Mouse (Mus musculus) layer of hippocampus, postnatal 25 days (tissue): ENCODE data around the gene Prickle4. TPM values are rescaled to one million over a fixed set of nuclear protein-coding genes. Genes with fewer than 3 reads are reported as not detected.
"Not testable (repeated sequence)": the region's sequence is repeated elsewhere in the genome, so short reads cannot be mapped to it uniquely, and the experiment has no call there.

Experiments used
- DNase-seq, 2 experiments: peaks; one replicate each; pipeline ENCODE4 v3.0.0; 2022; ENCODE audit warnings: mixed read lengths in 2 of 2, low spot score in 1 of 2; ENCODE audit errors: extremely low spot score in 1 of 2
- total RNA-seq, 2 experiments: library from RNA; stranded (reverse); gene quantifications; 2 replicates each; pipeline ENCODE4 v1.2.3; 2021

Gene Prickle4
- total RNA-seq, 2 experiments from 2014 or later: 1.5 to 5.3 TPM

DNA sequence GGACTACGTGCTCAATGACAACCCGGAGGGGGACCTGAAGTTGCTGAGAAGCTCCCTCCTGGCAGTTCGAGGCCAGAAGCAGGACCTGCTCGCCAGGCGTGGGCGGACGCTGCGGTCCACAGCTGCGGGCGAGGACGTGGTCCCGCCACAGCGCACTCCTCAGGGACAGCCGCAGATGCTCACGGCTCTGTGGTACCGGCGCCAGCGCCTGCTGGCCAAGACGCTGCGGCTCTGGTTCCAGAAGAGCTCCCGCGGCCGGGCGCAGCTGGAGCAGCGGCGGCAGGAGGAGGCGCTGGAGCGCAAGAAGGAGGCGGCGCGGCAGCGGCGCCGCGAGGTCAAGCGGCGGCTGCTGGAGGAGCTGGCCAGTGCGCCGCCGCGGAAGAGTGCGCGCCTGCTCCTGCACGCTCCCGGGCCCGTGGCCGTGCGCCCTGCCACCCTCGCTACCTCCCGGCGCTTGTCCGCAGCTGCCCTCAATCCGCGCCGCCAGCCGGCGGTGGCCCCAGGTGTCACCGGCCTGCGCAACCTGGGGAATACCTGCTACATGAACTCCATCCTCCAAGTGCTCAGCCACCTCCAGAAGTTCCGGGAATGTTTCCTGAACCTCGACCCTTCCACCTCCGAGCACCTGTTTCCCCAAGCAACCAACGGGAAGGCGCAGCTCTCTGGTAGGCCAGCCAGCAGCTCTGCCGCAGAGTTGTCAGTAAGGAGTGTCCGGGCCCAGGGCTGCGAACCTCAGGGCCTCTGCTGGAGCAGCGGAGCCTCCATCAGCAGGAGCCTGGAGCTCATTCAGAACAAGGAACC lies 22.0 kb downstream of the Prickle4 start:
- peak; percentile 22 to 28 for DNase-seq

DNA sequence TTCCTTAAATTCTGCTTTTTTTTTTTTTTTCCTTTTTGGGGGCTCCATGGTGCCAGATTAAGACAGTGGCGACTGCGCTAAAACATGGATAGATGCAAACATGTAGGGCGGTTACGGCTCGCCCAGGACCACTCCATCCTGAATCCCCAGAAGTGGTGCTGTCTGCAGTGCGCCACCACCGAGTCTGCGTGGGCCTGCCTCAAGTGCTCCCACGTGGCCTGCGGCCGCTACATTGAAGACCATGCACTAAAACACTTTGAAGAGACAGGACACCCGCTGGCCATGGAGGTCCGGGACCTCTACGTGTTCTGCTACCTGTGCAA lies 22.6 kb downstream of the Prickle4 start:
- no peak for DNase-seq

DNA sequence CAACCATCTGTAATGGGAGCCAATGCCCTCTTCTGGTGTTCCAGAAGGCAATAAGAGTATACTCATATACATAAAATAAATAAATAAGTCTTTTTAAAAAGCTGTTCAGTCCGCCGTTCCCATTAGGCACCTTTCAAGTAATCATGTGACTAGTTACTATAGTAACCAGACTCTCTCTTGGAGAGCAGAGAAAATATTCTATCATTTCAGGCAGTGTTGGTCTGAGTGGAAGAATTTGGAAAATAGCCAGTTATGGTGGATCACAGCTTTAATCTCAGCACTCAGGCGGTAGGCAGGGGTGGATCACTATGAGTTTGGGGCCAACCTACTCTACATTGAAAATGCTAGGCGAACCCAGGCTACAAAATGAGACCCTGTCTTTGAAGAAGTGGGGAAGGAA lies 25.4 kb downstream of the Prickle4 start:
- DNase-seq: no peak

DNA sequence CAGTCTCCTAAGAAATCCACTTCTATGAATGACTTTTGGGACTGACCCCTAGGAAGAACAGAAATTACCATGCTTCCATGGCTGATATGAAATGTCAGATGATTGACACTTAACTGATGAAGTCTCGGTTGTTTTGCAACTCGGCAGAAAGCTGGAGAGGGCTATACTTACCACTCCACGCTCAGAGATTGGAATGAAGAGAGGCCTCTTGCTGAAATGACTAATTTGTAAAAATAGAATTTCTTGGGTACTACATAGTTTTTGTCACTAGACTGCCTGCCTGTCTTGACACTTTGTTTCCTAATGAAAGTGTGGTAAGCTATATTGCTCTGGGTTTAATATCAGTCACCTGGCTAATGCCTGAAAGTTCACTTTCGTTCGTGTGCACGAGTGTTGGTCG lies 30.1 kb downstream of the Prickle4 start:
- no peak for DNase-seq

DNA sequence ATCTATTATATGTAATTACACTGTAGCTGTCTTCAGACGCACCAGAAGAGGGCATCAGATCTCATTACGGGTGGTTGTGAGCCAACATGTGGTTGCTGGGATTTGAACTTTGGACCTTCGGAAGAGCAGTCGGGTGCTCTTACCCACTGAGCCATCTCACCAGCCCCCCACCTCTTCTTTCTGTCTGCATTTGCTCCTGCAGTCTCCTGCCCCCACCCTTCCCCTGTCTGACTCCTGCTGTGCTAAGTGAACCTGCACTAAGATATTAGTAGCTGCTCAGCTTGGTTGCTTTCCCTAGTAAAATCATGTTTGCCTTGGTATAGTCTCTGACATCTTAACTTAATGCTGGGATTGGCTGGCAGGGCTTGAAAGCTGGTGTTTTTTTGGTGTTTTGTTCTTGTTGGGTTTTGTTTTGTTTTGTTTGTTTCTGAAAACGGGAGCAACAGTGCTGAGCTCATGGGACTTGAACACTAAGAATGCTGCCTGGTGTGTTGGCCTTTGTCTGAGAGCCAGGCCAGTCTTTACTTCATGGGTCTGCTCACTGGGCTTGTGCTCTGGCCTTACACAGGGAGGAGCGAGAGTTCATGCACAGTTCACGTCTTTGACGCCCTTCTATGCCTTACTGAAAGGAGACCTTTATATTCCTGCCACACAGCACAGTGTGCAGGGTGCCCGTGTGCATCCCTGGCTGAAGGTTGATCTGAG lies 31.4 kb downstream of the Prickle4 start:
- DNase-seq: no peak

DNA sequence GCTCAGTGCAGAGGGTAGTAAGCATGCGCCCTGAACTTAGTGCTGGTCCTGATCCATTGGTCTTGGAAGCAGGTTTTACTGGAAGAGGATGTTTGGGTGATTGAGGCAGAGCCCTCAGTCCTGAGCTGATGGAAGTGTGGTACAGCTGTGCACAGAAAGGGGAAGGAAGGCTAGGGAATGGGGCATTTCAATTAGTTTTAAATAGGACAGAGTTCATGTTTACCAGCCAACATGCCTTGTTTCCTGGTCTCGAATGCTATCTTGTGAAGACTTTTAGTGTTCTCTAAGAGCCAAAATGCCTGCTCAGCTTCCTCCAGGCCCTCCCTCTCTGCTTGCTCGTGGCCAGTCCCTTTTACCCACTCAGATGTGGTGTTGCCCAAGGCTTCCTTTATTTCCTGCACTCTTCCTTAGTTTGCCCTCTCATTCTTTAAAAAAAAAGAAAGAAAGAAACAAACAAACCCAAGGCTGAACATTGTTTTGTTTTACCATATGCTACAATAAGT lies 35.7 kb downstream of the Prickle4 start:
- DNase-seq: no peak

DNA sequence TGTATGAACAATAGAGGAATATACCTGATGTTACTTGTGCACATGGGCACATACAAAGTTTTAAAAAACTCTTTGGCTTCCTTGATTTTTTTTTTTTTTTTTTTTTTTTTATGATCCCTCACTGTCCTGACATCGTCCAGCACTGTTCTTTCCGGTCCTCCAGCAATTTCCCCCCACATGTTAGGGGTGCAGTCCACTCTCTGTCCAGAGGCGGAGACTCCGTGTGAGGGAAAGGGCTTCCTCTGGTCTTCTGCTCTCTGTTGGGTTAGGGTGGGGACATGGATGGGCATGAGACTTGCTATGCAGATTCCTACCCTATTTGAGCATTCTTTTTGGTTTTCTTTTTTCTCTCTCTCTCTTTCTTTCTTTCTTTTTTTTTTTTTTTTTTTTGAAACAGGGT lies 36.6 kb downstream of the Prickle4 start:
- DNase-seq: no peak

DNA sequence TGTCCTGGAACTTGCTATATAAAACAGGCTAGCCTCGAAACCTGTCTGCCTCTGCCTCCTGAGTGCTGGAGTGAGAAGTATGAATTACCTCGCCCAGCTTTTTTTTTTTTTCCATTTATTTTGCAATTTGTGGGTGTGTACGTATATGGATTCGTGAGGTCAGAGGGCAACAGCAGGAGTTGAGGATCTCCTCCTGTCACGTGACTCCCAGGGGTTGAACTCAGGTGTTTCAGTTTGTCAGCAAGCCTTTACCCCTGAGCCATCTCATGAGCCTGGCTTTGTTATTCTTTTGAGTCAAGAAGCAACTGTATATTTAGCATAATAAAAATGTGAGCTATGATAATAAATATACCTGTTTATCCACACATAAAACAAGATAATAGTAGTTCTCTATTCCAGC lies 38.8 kb downstream of the Prickle4 start:
- DNase-seq: no peak

DNA sequence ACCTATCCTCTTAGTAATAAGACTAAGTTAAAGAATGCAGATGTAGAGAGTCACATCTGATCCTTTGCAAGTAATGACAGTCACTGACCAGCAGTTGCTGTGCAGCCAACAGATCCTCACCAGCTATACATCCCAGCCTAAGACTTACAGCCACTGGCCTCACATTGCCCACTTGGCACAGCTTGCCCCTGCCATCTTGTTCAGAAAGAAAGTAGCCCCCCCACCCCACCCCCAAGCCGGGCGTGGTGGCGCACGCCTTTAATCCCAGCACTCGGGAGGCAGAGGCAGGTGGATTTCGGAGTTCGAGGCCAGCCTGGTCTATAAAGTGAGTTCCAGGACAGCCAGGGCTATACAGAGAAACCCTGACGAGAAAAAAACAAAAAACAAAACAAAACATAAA lies 40.2 kb downstream of the Prickle4 start:
- not testable (repeated sequence) for DNase-seq

DNA sequence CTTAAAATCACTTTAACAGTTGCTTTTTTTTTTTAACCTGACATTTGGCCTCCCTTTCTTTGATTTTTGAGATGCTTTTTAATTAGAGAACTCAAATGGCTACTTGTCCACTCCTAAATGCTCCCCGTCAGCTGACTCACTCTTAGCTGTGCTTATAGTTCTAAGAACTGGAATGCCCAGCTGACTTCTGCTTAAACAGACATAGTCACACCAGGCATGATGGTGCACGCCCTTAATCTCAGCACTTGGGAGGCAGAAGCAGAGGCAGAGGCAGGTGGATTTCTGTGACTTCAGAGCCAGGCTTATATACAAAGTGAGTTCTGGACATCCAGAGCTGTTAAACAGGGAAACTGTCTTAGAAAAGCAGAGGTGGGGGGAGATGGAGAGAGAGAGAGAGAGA lies 42.6 kb downstream of the Prickle4 start:
- DNase-seq: no peak

DNA sequence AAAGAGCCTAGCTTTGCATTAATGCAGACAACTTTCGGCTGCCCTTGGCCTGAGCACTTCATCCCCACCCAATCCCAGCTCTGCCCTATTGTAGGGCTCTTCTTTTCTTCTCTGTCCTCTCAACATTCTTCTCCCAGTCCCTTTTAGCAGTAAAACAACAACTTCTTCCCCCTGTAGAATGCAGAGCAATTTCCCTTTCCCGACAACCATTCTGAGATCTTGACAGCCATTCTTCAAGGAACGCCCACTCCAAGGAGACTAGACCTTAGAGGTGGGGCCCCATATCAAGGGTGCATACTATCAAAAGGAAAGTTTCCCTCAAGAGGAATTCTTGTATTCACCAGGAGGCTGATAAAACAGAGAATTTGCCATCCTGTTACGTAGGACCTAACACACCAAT lies 45.6 kb downstream of the Prickle4 start:
- no peak for DNase-seq

DNA sequence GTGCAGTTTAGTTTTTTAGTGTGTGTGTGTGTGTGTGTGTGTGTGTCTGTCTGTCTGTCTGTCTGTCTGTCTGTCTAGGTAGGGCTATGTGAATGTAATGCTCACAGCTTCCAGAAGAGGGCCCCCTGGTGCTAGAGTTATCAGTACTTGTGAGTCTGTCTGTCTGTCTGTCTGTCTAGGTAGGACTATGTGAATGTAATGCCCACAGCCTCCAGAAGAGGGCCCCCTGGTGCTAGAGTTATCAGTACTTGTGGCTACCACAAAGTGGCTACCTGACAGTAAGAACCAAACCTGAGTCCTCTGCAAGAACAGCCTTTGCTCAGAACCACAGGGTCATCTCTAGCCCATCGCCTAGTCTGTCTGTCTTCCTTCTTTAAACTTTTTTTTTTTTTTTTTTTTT lies 47.9 kb downstream of the Prickle4 start:
- DNase-seq: peak; percentile 27 to 47

DNA sequence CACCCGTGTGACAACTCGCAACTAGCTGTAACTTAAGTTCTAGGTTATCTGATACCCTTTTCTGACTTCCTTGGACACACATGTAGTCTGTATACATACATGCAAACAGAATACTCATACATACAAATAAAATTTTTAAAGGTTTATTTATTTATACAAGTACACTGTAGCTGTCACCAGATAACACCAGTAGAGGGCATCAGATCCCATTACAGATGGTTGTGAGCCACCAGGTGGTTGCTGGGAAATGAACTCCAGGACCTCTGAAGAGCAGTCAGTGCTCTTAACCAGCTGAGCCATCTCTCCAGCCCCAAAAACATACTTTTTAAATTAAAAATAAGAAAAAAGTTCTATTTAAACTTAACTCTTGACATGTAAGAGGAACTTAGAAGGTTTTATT lies 51.5 kb downstream of the Prickle4 start:
- DNase-seq: no peak

Other genes with a start within 250 kb of the Prickle4 start
- gene Taf8, start 192.4 kb downstream of the Prickle4 start, total RNA-seq: 10 to 100 TPM; 15.9 to 19.1 TPM
- gene Ccnd3, start 189.7 kb downstream of the Prickle4 start, total RNA-seq: 10 to 100 TPM; 30.2 to 39.9 TPM
- gene Bysl, start 83.2 kb downstream of the Prickle4 start, total RNA-seq: 10 to 100 TPM; 18.4 to 19.1 TPM
- gene Med20, start 83.2 kb downstream of the Prickle4 start, total RNA-seq: 10 to 100 TPM; 28.7 to 29.8 TPM
- 1 to 10 TPM; 5.2 to 5.5 TPM for gene Gm20517, start 83.1 kb downstream of the Prickle4 start, total RNA-seq
- 10 to 100 TPM in 1 of 2 experiments, 1 to 10 TPM in 1; 9.7 to 14.7 TPM for gene Usp49, start 64.0 kb downstream of the Prickle4 start, total RNA-seq
- 100 to 1,000 TPM; 207 to 228 TPM for gene Tomm6, start 6.3 kb downstream of the Prickle4 start, total RNA-seq
- gene Frs3, start 5.7 kb downstream of the Prickle4 start, total RNA-seq: 10 to 100 TPM; 19.8 to 27.7 TPM
- 1 to 10 TPM; 2.9 to 4.5 TPM for gene Gm21981, start 281 bp downstream of the Prickle4 start, total RNA-seq
- gene Pgc, start 32.1 kb upstream of the Prickle4 start, total RNA-seq: not detected
- gene Tfeb, start 42.3 kb upstream of the Prickle4 start, total RNA-seq: 10 to 100 TPM; 11.8 to 17.4 TPM
- gene Mdfi, start 140.0 kb upstream of the Prickle4 start, total RNA-seq: 1 to 10 TPM; 1.4 to 1.5 TPM
- gene Foxp4, start 229.9 kb upstream of the Prickle4 start, total RNA-seq: 10 to 100 TPM; 40.3 to 50.2 TPM